Mouse (Mus musculus): Measurements from ENCODE around the gene Lgr4.

The Lgr4 gene

GRCm38 (mm10) chr2:109921298-109922035, 4.0 kb downstream of the Lgr4 start:
- DNase-seq (ENCODE audit: low read depth, low spot score): no peak

GRCm38 (mm10) chr2:109922306-109922705, 4.9 kb downstream of the Lgr4 start:
- no peak for DNase-seq (ENCODE audit: low read depth, low spot score)

- DNase-seq (ENCODE audit: low read depth, low spot score): no peak
Measured at GRCm38 (mm10) chr2:109923031-109923430, 5.6 kb downstream of the Lgr4 start.

GRCm38 (mm10) chr2:109923945-109924344, 6.5 kb downstream of the Lgr4 start:
- DNase-seq (ENCODE audit: low read depth, low spot score): no peak

- no peak for DNase-seq (ENCODE audit: low read depth, low spot score)
Measured at GRCm38 (mm10) chr2:109926984-109927383, 9.5 kb downstream of the Lgr4 start.

GRCm38 (mm10) chr2:109927446-109927845, 10.0 kb downstream of the Lgr4 start:
- no peak for DNase-seq (ENCODE audit: low read depth, low spot score)

GRCm38 (mm10) chr2:109927876-109928275, 10.4 kb downstream of the Lgr4 start:
- DNase-seq (ENCODE audit: low read depth, low spot score): no peak

GRCm38 (mm10) chr2:109928791-109929190, 11.3 kb downstream of the Lgr4 start:
- no peak for DNase-seq (ENCODE audit: low read depth, low spot score)

GRCm38 (mm10) chr2:109929256-109929655, 11.8 kb downstream of the Lgr4 start:
- DNase-seq (ENCODE audit: low read depth, low spot score): no peak

GRCm38 (mm10) chr2:109930366-109930765, 12.9 kb downstream of the Lgr4 start:
- DNase-seq (ENCODE audit: low read depth, low spot score): no peak

GRCm38 (mm10) chr2:109930771-109931170, 13.3 kb downstream of the Lgr4 start:
- no peak for DNase-seq (ENCODE audit: low read depth, low spot score)

- no peak for DNase-seq (ENCODE audit: low read depth, low spot score)
Measured at GRCm38 (mm10) chr2:109931978-109932780, 14.7 kb downstream of the Lgr4 start.

- no peak for DNase-seq (ENCODE audit: low read depth, low spot score)
Measured at GRCm38 (mm10) chr2:109933151-109933550, 15.7 kb downstream of the Lgr4 start.

GRCm38 (mm10) chr2:109934086-109934485, 16.6 kb downstream of the Lgr4 start:
- DNase-seq (ENCODE audit: low read depth, low spot score): no peak

GRCm38 (mm10) chr2:109935194-109935593, 17.7 kb downstream of the Lgr4 start:
- DNase-seq (ENCODE audit: low read depth, low spot score): no peak

- DNase-seq (ENCODE audit: low read depth, low spot score): no peak
Measured at GRCm38 (mm10) chr2:109935754-109936409, 18.4 kb downstream of the Lgr4 start.

- no peak for DNase-seq (ENCODE audit: low read depth, low spot score)
Measured at GRCm38 (mm10) chr2:109936410-109936755, 18.9 kb downstream of the Lgr4 start.

GRCm38 (mm10) chr2:109941973-109942444, 24.6 kb downstream of the Lgr4 start:
- no peak for DNase-seq (ENCODE audit: low read depth, low spot score)

GRCm38 (mm10) chr2:109942810-109943570, 25.5 kb downstream of the Lgr4 start:
- DNase-seq (ENCODE audit: low read depth, low spot score): peak; percentile 51

GRCm38 (mm10) chr2:109944995-109945394, 27.5 kb downstream of the Lgr4 start:
- DNase-seq (ENCODE audit: low read depth, low spot score): no peak

GRCm38 (mm10) chr2:109945532-109945931, 28.1 kb downstream of the Lgr4 start:
- DNase-seq (ENCODE audit: low read depth, low spot score): no peak

- DNase-seq (ENCODE audit: low read depth, low spot score): no peak
Measured at GRCm38 (mm10) chr2:109946426-109946825, 29.0 kb downstream of the Lgr4 start.

All from telencephalon, adult 2 months (tissue).